Mouse (Mus musculus) midbrain, embryonic 15.5 days (tissue): ENCODE measurements around the gene Olfm1. TPM values are rescaled to one million over a fixed set of nuclear protein-coding genes. Genes with fewer than 3 reads are reported as not detected.
A peak's percentile ranks its signal among the peaks of the same experiment; 100 is the strongest.

Source experiments
- ATAC-seq: fragments of 200-750 bp; cut with Nextera tagmentation; replicated peaks from 2 replicates; pipeline ENCODE4 v1.8.0; 2017; ENCODE audit warnings: moderate TSS enrichment
- H3K27ac ChIP-seq: fragments of 300-500 bp; sonication (generic); 2 replicates; pipeline ENCODE4 v1.5.1; 2015; ENCODE audit warnings: mild to moderate bottlenecking, inconsistent platforms
- H3K27me3 ChIP-seq: fragments of 300-500 bp; sonication (generic); replicated peaks from 2 replicates; pipeline ENCODE4 v1.6.1; 2015; ENCODE audit warnings: inconsistent platforms
- H3K36me3 ChIP-seq: fragments of 300-500 bp; sonication (generic); replicated peaks from 2 replicates; pipeline ENCODE4 v1.6.1; 2015; ENCODE audit warnings: inconsistent platforms
- H3K4me1 ChIP-seq: fragments of 300-500 bp; sonication (generic); 2 replicates; pipeline ENCODE4 v1.6.1; 2015; ENCODE audit warnings: inconsistent platforms
- H3K4me2 ChIP-seq: fragments of 300-500 bp; sonication (generic); 2 replicates; pipeline ENCODE4 v1.6.1; 2015; ENCODE audit warnings: inconsistent platforms, mild to moderate bottlenecking, moderate library complexity
- H3K4me3 ChIP-seq: fragments of 300-500 bp; sonication (generic); 2 replicates; pipeline ENCODE4 v1.5.1; 2015; ENCODE audit warnings: mild to moderate bottlenecking, inconsistent platforms
- H3K9ac ChIP-seq: fragments of 300-500 bp; sonication (generic); 2 replicates; pipeline ENCODE4 v1.6.1; 2015; ENCODE audit warnings: mild to moderate bottlenecking, inconsistent platforms
- H3K9me3 ChIP-seq: fragments of 300-500 bp; sonication (generic); 2 replicates; pipeline ENCODE4 v1.6.1; 2016; ENCODE audit warnings: inconsistent platforms
- WGBS: fragments of 180-500 bp; shearing (Covaris S2); methylation state at CpG from one replicate; pipeline ENCODE4 v1.1.7; 2015; ENCODE audit warnings: mixed read lengths; 5-methylcytosine and 5-hydroxymethylcytosine counted together
- polyA plus RNA-seq: library from polyadenylated mRNA; unstranded; fragments of >200 nt; fragmentation: Nextera tagmentation; extraction: Ambion mirVana; gene quantifications from 2 replicates; pipeline ENCODE4 v1.2.1, GENCODE M21; 2015

Olfm1 gene
- polyA plus RNA-seq, result 322 and 328 TPM in 2 replicates

GRCm38 (mm10) chr2:28192821-28193689 is at the start of gene Olfm1:
Gene Olfm1, plus strand, starts transcription at chr2:28192992.
- ATAC-seq, result peak; percentile 83
- WGBS, result under 1% methylated on average over 76 of the region's 76 CpGs

GRCm38 (mm10) chr2:28143417-28144045 is 49.3 kb upstream of the Olfm1 start:
- 77% methylated on average over 13 of the region's 13 CpGs for WGBS

More at GRCm38 (mm10) chr2:28192821-28193689, at the start of gene Olfm1:
- Histone ChIP-seq H3K9me3 (no peaks in the 10 kb centered on the region), H3K4me3 (peak within 1 kb of the TSS; percentile 75), H3K36me3 (no peaks in the 10 kb centered on the region), H3K4me1 (peaks cover 48% of the 10 kb centered on the region), H3K9ac (peak within 1 kb of the TSS; percentile 87), H3K4me2 (peak within 1 kb of the TSS; percentile 58), H3K27me3 (no peaks in the 10 kb centered on the region), H3K27ac (peak within 1 kb of the TSS; percentile 90)

GRCm38 (mm10) chr2:28145702-28146101 is 47.1 kb upstream of the Olfm1 start:
- Histone ChIP-seq H3K9me3 (no peaks in the 10 kb centered on the region), H3K4me3 (no peak overlapping the region), H3K36me3 (no peaks in the 10 kb centered on the region), H3K27ac (no peak overlapping the region), H3K4me2 (no peak overlapping the region), H3K4me1 (peaks cover 18% of the 10 kb centered on the region; the same call in 1 of the 2 replicates), H3K27me3 (no peaks in the 10 kb centered on the region), H3K9ac (no peak overlapping the region)
- WGBS, result 91% methylated on average over 5 of the region's 5 CpGs
- no peak for ATAC-seq

More at GRCm38 (mm10) chr2:28143417-28144045, 49.3 kb upstream of the Olfm1 start:
- H3K9ac ChIP-seq, result no peak overlapping the region
- H3K4me3 ChIP-seq, result no peak overlapping the region
- no peaks in the 10 kb centered on the region for H3K9me3 ChIP-seq
- no peaks in the 10 kb centered on the region for H3K36me3 ChIP-seq
- ATAC-seq, result no peak
- no peaks in the 10 kb centered on the region for H3K27me3 ChIP-seq
- no peak overlapping the region for H3K27ac ChIP-seq
- H3K4me2 ChIP-seq, result no peak overlapping the region
- peaks cover 10% of the 10 kb centered on the region; the same call in 1 of the 2 replicates for H3K4me1 ChIP-seq

- Histone ChIP-seq H3K27me3 (no peaks in the 10 kb centered on the region), H3K9me3 (no peaks in the 10 kb centered on the region), H3K9ac (no peak overlapping the region), H3K27ac (no peak overlapping the region), H3K4me1 (peaks cover 18% of the 10 kb centered on the region; the same call in 1 of the 2 replicates), H3K36me3 (no peaks in the 10 kb centered on the region), H3K4me3 (no peak overlapping the region), H3K4me2 (no peak overlapping the region)
- ATAC-seq, result no peak
- WGBS, result 74% methylated on average over 4 of the region's 4 CpGs
These were observed 46.6 kb upstream of the Olfm1 start for GRCm38 (mm10) chr2:28146152-28146551.

GRCm38 (mm10) chr2:28146685-28147084 is 46.1 kb upstream of the Olfm1 start:
- Histone ChIP-seq H3K9ac (no peak overlapping the region), H3K27me3 (no peaks in the 10 kb centered on the region), H3K4me2 (no peak overlapping the region), H3K9me3 (no peaks in the 10 kb centered on the region), H3K36me3 (no peaks in the 10 kb centered on the region), H3K27ac (no peak overlapping the region), H3K4me1 (peaks cover 14% of the 10 kb centered on the region; the same call in 1 of the 2 replicates), H3K4me3 (no peak overlapping the region)
- ATAC-seq, result no peak
- WGBS, result 71% methylated on average over 4 of the region's 4 CpGs

- Histone ChIP-seq H3K9ac (no peak overlapping the region), H3K4me3 (no peak overlapping the region), H3K4me2 (no peak overlapping the region), H3K36me3 (no peaks in the 10 kb centered on the region), H3K27ac (no peak overlapping the region), H3K4me1 (peaks cover 10% of the 10 kb centered on the region; the same call in 1 of the 2 replicates), H3K9me3 (no peaks in the 10 kb centered on the region), H3K27me3 (no peaks in the 10 kb centered on the region)
- 84% methylated on average over 5 of the region's 5 CpGs for WGBS
- ATAC-seq, result no peak
These were observed 45.5 kb upstream of the Olfm1 start for GRCm38 (mm10) chr2:28147248-28147794.

- ATAC-seq, result no peak
- no peaks in the 10 kb centered on the region for H3K9me3 ChIP-seq
- 56% methylated on average over 11 of the region's 11 CpGs for WGBS
- no peaks in the 10 kb centered on the region for H3K36me3 ChIP-seq
- H3K27me3 ChIP-seq, result no peaks in the 10 kb centered on the region
- H3K9ac ChIP-seq, result no peak overlapping the region
- H3K27ac ChIP-seq, result no peak overlapping the region
- H3K4me2 ChIP-seq, result no peak overlapping the region
- H3K4me1 ChIP-seq, result peaks cover 10% of the 10 kb centered on the region; the same call in 1 of the 2 replicates
- H3K4me3 ChIP-seq, result no peak overlapping the region
These were observed 43.1 kb upstream of the Olfm1 start for GRCm38 (mm10) chr2:28149688-28150087.

- no peaks in the 10 kb centered on the region for H3K9me3 ChIP-seq
- 0 out of 2 replicates have a peak, but pooled peaks have one; percentile 56 for ATAC-seq
- H3K27me3 ChIP-seq, result no peaks in the 10 kb centered on the region
- no peak overlapping the region for H3K4me3 ChIP-seq
- peak overlapping the region; percentile 12; the same call in 1 of the 2 replicates for H3K27ac ChIP-seq
- H3K4me2 ChIP-seq, result no peak overlapping the region
- WGBS, result 40% methylated on average over 7 of the region's 7 CpGs
- H3K36me3 ChIP-seq, result no peaks in the 10 kb centered on the region
- H3K9ac ChIP-seq, result no peak overlapping the region
- peaks cover 9% of the 10 kb centered on the region for H3K4me1 ChIP-seq
These were observed 32.2 kb upstream of the Olfm1 start for GRCm38 (mm10) chr2:28160568-28160967.

- Histone ChIP-seq H3K4me2 (no peak overlapping the region), H3K27ac (no peak overlapping the region), H3K36me3 (no peaks in the 10 kb centered on the region), H3K4me1 (peaks cover 14% of the 10 kb centered on the region), H3K4me3 (no peak overlapping the region), H3K9me3 (no peaks in the 10 kb centered on the region), H3K27me3 (no peaks in the 10 kb centered on the region), H3K9ac (no peak overlapping the region)
- WGBS, result 50% methylated on average over 8 of the region's 8 CpGs
- no peak for ATAC-seq
These were observed 27.2 kb upstream of the Olfm1 start for GRCm38 (mm10) chr2:28165570-28165969.

GRCm38 (mm10) chr2:28169336-28169735 is 23.5 kb upstream of the Olfm1 start:
- Histone ChIP-seq H3K9me3 (no peaks in the 10 kb centered on the region), H3K4me1 (peaks cover 12% of the 10 kb centered on the region), H3K4me2 (no peak overlapping the region), H3K27me3 (no peaks in the 10 kb centered on the region), H3K9ac (no peak overlapping the region), H3K27ac (0 out of 2 replicates have a peak overlapping the region, but pooled peaks have one; percentile 9), H3K36me3 (no peaks in the 10 kb centered on the region), H3K4me3 (no peak overlapping the region)
- 64% methylated on average over 12 of the region's 12 CpGs for WGBS
- no peak for ATAC-seq

GRCm38 (mm10) chr2:28171962-28172361 is 20.8 kb upstream of the Olfm1 start:
- Histone ChIP-seq H3K4me1 (peaks cover 8% of the 10 kb centered on the region; the same call in 1 of the 2 replicates), H3K27ac (no peak overlapping the region)
- 64% methylated on average over 6 of the region's 6 CpGs for WGBS

More at GRCm38 (mm10) chr2:28171962-28172361, 20.8 kb upstream of the Olfm1 start:
- no peak overlapping the region for H3K4me2 ChIP-seq
- ATAC-seq, result no peak
- no peaks in the 10 kb centered on the region for H3K36me3 ChIP-seq
- H3K27me3 ChIP-seq, result no peaks in the 10 kb centered on the region
- no peaks in the 10 kb centered on the region for H3K9me3 ChIP-seq
- H3K4me3 ChIP-seq, result no peak overlapping the region
- no peak overlapping the region for H3K9ac ChIP-seq
